Mouse (Mus musculus) liver, adult 2 months (tissue): Measurements from ENCODE around the gene St6galnac3.

Source experiments
- CTCF ChIP-seq: fragments of 200-500 bp; IDR thresholded peaks from 2 replicates; pipeline ENCODE4 v1.5.1; 2011; ENCODE audit warnings: low read depth, low read length, control low read depth
- POLR2A ChIP-seq: fragments of 200-500 bp; IDR thresholded peaks from 2 replicates; pipeline ENCODE4 v1.6.1; 2011; ENCODE audit warnings: low read length, control low read depth; ENCODE audit not compliant: insufficient read depth; ENCODE audit errors: extremely low read depth

- TF ChIP-seq POLR2A = no peak
- TF ChIP-seq CTCF = no peak
These were observed 217.4 kb downstream of the St6galnac3 start for GRCm38 (mm10) chr3:153507599-153507998.
